In genomic region chr17:24841133-24841532, GRCm38 (mm10) we compare ENCODE assay signal across 9 mouse cellular contexts. TPM values are rescaled to one million over a fixed set of nuclear protein-coding genes. Genes with fewer than 3 reads are reported as not detected.
DNase-seq lines count a peak whose midpoint lies in the region; TF ChIP-seq lines count a peak whose summit lies in the region.
"Had no signal": no experiment of that assay in that cellular context is flagged by ENCODE, and none has a peak within 500 bp of the region (broad histone marks: within the 10 kb centered on the region; RNA-seq: fewer than 3 reads in every experiment).

No protein-coding gene starts in this region.

- H3K27me3 ChIP-seq in cerebellum, adult 2 months (ENCODE audit: control insufficient read depth, insufficient read depth, low read length) = no peaks in the 10 kb centered on the region
- H3K27me3 ChIP-seq: stomach, embryonic 15.5 days had no signal

- peak; percentile 70 for TF ChIP-seq CTCF in cerebellum, adult 2 months (IDR thresholded peaks at IDR 0.05; ENCODE audit: borderline replicate concordance, insufficient read depth, low read depth, low read length)
- TF ChIP-seq CTCF in cortical plate, adult 2 months (IDR thresholded peaks at IDR 0.05; ENCODE audit: extremely low read depth, insufficient read depth, low read length) = peak; percentile 16; the same call in 1 of the 2 replicates
- peak; percentile 53; the same call in 1 of the 2 replicates for TF ChIP-seq CTCF in lung, adult 2 months (IDR thresholded peaks at IDR 0.05; ENCODE audit: insufficient read depth, low read length)

- intact Hi-C loops in left cerebral cortex, postnatal 10 days (cut with DNase I) = no loop called here

- WGBS in cerebellum, adult 2 months = 39% methylated on average over 4 of the region's 4 CpGs
- 43% methylated on average over 4 of the region's 4 CpGs for WGBS in lung, adult 2 months

- H3K27ac ChIP-seq in cerebellum, adult 2 months (ENCODE audit: insufficient read depth, low read length) = no peak overlapping the region
- no peak overlapping the region for H3K27ac ChIP-seq in cortical plate, adult 2 months (ENCODE audit: insufficient read depth, low read length)
- H3K27ac ChIP-seq: stomach, embryonic 15.5 days had no signal

- H3K4me3 ChIP-seq in cerebellum, adult 2 months (replicated peaks; ENCODE audit: insufficient read depth, low read depth, low read length) = no peak overlapping the region
- no peak overlapping the region for H3K4me3 ChIP-seq in cortical plate, adult 2 months (ENCODE audit: insufficient read depth, low read length)
- H3K4me3 ChIP-seq in lung, adult 2 months (replicated peaks; ENCODE audit: extremely low read depth, low read depth, low read length) = no peak overlapping the region
- H3K4me3 ChIP-seq: stomach, embryonic 15.5 days had no signal

- no peak for TF ChIP-seq POLR2A in cerebellum, adult 2 months (IDR thresholded peaks at IDR 0.05; ENCODE audit: borderline replicate concordance, insufficient read depth, low read length)
- TF ChIP-seq POLR2A in cortical plate, adult 2 months (IDR thresholded peaks at IDR 0.05; ENCODE audit: extremely low read depth, insufficient read depth, low read length) = no peak
- no peak for TF ChIP-seq POLR2A in lung, adult 2 months (IDR thresholded peaks at IDR 0.05; ENCODE audit: borderline replicate concordance, extremely low read depth, low read depth, low read length)

- no peaks in the 10 kb centered on the region for H3K4me1 ChIP-seq in cerebellum, adult 2 months (ENCODE audit: control insufficient read depth, insufficient read depth, low read length)
- H3K4me1 ChIP-seq in cortical plate, adult 2 months (ENCODE audit: control insufficient read depth, insufficient read depth, low read length) = peaks cover 3% of the 10 kb centered on the region; the same call in 1 of the 2 replicates
- H3K4me1 ChIP-seq in lung, adult 2 months (ENCODE audit: control insufficient read depth, insufficient read depth, low read length) = no peaks in the 10 kb centered on the region
- H3K4me1 ChIP-seq: stomach, embryonic 15.5 days had no signal

- peak; percentile 51 to 58 for DNase-seq in cerebellum, adult 2 months
- no peak for DNase-seq in cerebellum, adult 9-11 months
- DNase-seq in 3T3-L1 (ENCODE audit: low read depth, low spot score) = peak; percentile 40
- peak; percentile 28 for DNase-seq in lung, adult 2 months
- DNase-seq in frontal cortex, postnatal 36 days (ENCODE audit: low spot score in 2 of 2) = no peak
- DNase-seq in frontal cortex, adult 2 months (ENCODE audit: extremely low spot score in 1 of 2, low spot score in 1 of 2) = no peak
- no peak for DNase-seq in left cerebral cortex, postnatal 10 days (ENCODE audit: extremely low spot score in 1 of 2, low spot score in 2 of 2)

RNA-seq across cellular contexts. Expression of gene Hagh, which starts 1.2 kb away (rescaled TPM):
- polyA plus RNA-seq in cerebellum, adult 2 months (2012; rRNA removed) = 195 and 209 TPM in 2 replicates
- 138 and 151 TPM in 2 replicates for polyA plus RNA-seq in cortical plate, adult 2 months (2012; rRNA removed)
- polyA plus RNA-seq in lung, adult 2 months (2012; rRNA removed) = 56.1 and 83.4 TPM in 2 replicates
- polyA plus RNA-seq in frontal cortex, adult 2 months (2012; rRNA removed) = 125 and 142 TPM in 2 replicates
- total RNA-seq in left cerebral cortex, postnatal 10 days (2021) = 100 to 1,000 TPM in 1 of 2 experiments, 10 to 100 TPM in 1; 92.4 to 102 TPM

RNA-seq across cellular contexts. Expression of gene Fahd1, which starts 9.0 kb away (rescaled TPM):
- polyA plus RNA-seq in cerebellum, adult 2 months (2012; rRNA removed) = 31.1 and 33.4 TPM in 2 replicates
- polyA plus RNA-seq in cortical plate, adult 2 months (2012; rRNA removed) = 21.8 and 25.1 TPM in 2 replicates
- 6.4 and 7.8 TPM in 2 replicates for polyA plus RNA-seq in lung, adult 2 months (2012; rRNA removed)
- 23.5 and 26.0 TPM in 2 replicates for polyA plus RNA-seq in frontal cortex, adult 2 months (2012; rRNA removed)
- 10 to 100 TPM; 14.8 to 16.5 TPM for total RNA-seq in left cerebral cortex, postnatal 10 days (2021)

RNA-seq across cellular contexts. Expression of gene Igfals, which starts 24.7 kb away (rescaled TPM):
- polyA plus RNA-seq in cerebellum, adult 2 months (2012; rRNA removed) = 0.11 and 0.27 TPM in 2 replicates
- polyA plus RNA-seq in cortical plate, adult 2 months (2012; rRNA removed) = not detected in 2 replicates
- 3.0 and 3.9 TPM in 2 replicates for polyA plus RNA-seq in lung, adult 2 months (2012; rRNA removed)
- polyA plus RNA-seq in frontal cortex, adult 2 months (2012; rRNA removed) = 0.06 and 0.16 TPM in 2 replicates
- under 1 TPM; 0.17 to 0.32 TPM for total RNA-seq in left cerebral cortex, postnatal 10 days (2021)

RNA-seq across cellular contexts. Expression of gene Meiob, which starts 37.0 kb away (rescaled TPM):
- polyA plus RNA-seq in cerebellum, adult 2 months (2012; rRNA removed) = not detected in 2 replicates
- not detected in 2 replicates for polyA plus RNA-seq in cortical plate, adult 2 months (2012; rRNA removed)
- polyA plus RNA-seq in lung, adult 2 months (2012; rRNA removed) = not detected in 2 replicates
- not detected in 2 replicates for polyA plus RNA-seq in frontal cortex, adult 2 months (2012; rRNA removed)
- not detected for total RNA-seq in left cerebral cortex, postnatal 10 days (2021)

RNA-seq across cellular contexts. Expression of gene Nubp2, which starts 45.0 kb away (rescaled TPM):
- 36.4 and 39.0 TPM in 2 replicates for polyA plus RNA-seq in cerebellum, adult 2 months (2012; rRNA removed)
- 24.6 and 27.3 TPM in 2 replicates for polyA plus RNA-seq in cortical plate, adult 2 months (2012; rRNA removed)
- 23.6 and 36.7 TPM in 2 replicates for polyA plus RNA-seq in lung, adult 2 months (2012; rRNA removed)
- 29.0 and 31.4 TPM in 2 replicates for polyA plus RNA-seq in frontal cortex, adult 2 months (2012; rRNA removed)
- total RNA-seq in left cerebral cortex, postnatal 10 days (2021) = 10 to 100 TPM; 37.8 to 40.2 TPM

Comparison
In these comparisons a context has a peak if more than half of its experiments do, and no peak if none do; other contexts are left out.
1. DNase-seq: peak in cerebellum, adult 2 months (2 of 2), 3T3-L1 (single experiment) and lung, adult 2 months (single experiment); none in cerebellum, adult 9-11 months (single experiment), frontal cortex, postnatal 36 days (0 of 2), frontal cortex, adult 2 months (0 of 2) and left cerebral cortex, postnatal 10 days (0 of 2).
2. CTCF ChIP-seq: peak in every context shown above with its lines; median percentile 70 in cerebellum, adult 2 months; 53 in lung, adult 2 months; 16 in cortical plate, adult 2 months.